Mouse (Mus musculus) hindbrain, embryonic 13.5 days (tissue): ENCODE measurements around the gene Hist2h2bb. TPM values are rescaled to one million over a fixed set of nuclear protein-coding genes. Genes with fewer than 3 reads are reported as not detected.
"Not testable (repeated sequence)": the region's sequence is repeated elsewhere in the genome, so short reads cannot be mapped to it uniquely, and the experiment has no call there.

Experiments
- ATAC-seq: fragments of 200-750 bp; cut with Nextera tagmentation; 2 replicates; pipeline ENCODE4 v1.8.0; 2017; ENCODE audit warnings: moderate TSS enrichment; ENCODE audit not compliant: low FRiP score
- H3K27ac ChIP-seq: fragments of 300-500 bp; sonication (generic); 2 replicates; pipeline ENCODE4 v1.5.1; 2015; ENCODE audit warnings: inconsistent platforms, mild to moderate bottlenecking, moderate library complexity
- H3K27me3 ChIP-seq: fragments of 300-500 bp; sonication (generic); 2 replicates; pipeline ENCODE4 v1.6.1; 2015; ENCODE audit warnings: mild to moderate bottlenecking, inconsistent platforms
- H3K36me3 ChIP-seq: fragments of 300-500 bp; sonication (generic); 2 replicates; pipeline ENCODE4 v1.6.1; 2015; ENCODE audit warnings: mild to moderate bottlenecking, inconsistent platforms
- H3K4me1 ChIP-seq: fragments of 300-500 bp; sonication (generic); replicated peaks from 2 replicates; pipeline ENCODE4 v1.6.1; 2015; ENCODE audit warnings: inconsistent platforms
- H3K4me2 ChIP-seq: fragments of 300-500 bp; sonication (generic); 2 replicates; pipeline ENCODE4 v1.6.1; 2015; ENCODE audit warnings: inconsistent platforms, mild to moderate bottlenecking, moderate library complexity
- H3K4me3 ChIP-seq: fragments of 300-500 bp; sonication (generic); 2 replicates; pipeline ENCODE4 v1.5.1; 2015; ENCODE audit warnings: mild to moderate bottlenecking, inconsistent platforms
- H3K9ac ChIP-seq: fragments of 300-500 bp; sonication (generic); 2 replicates; pipeline ENCODE4 v1.6.1; 2015; ENCODE audit warnings: mild to moderate bottlenecking, inconsistent platforms
- H3K9me3 ChIP-seq: fragments of 300-500 bp; sonication (generic); 2 replicates; pipeline ENCODE4 v1.6.1; 2016; ENCODE audit warnings: inconsistent platforms
- WGBS: fragments of 180-500 bp; shearing (Covaris S2); methylation state at CpG from one replicate; pipeline ENCODE4 v1.1.7; 2015; 5-methylcytosine and 5-hydroxymethylcytosine counted together
- polyA plus RNA-seq: library from polyadenylated mRNA; unstranded; fragments of >200 nt; fragmentation: Nextera tagmentation; extraction: Ambion mirVana; gene quantifications from 2 replicates; pipeline ENCODE4 v1.2.1, GENCODE M21; 2015

The Hist2h2bb gene
- 2.7 and 3.4 TPM in 2 replicates for polyA plus RNA-seq

- under 1% methylated on average over 45 of the region's 45 CpGs for WGBS
- peak; percentile 97 for ATAC-seq
- peaks cover 15% of the 10 kb centered on the region for H3K4me1 ChIP-seq
- no peaks in the 10 kb centered on the region for H3K27me3 ChIP-seq
- H3K27ac ChIP-seq, result peak within 1 kb of the TSS; percentile 96
- no peaks in the 10 kb centered on the region for H3K36me3 ChIP-seq
- peak within 1 kb of the TSS; percentile 83 for H3K9ac ChIP-seq
- no peaks in the 10 kb centered on the region for H3K9me3 ChIP-seq
- H3K4me2 ChIP-seq, result peak within 1 kb of the TSS; percentile 84
- H3K4me3 ChIP-seq, result peak within 1 kb of the TSS; percentile 54
Observed at GRCm38 (mm10) chr3:96269511-96270474, at the start of gene Hist2h2bb. TSS of gene Hist2h2bb (plus strand) at chr3:96269752.

GRCm38 (mm10) chr3:96220131-96220764, 49.3 kb upstream of the Hist2h2bb start:
- H3K9me3 ChIP-seq, H3K27me3 ChIP-seq, H3K36me3 ChIP-seq: not testable (repeated sequence)
- H3K4me3 ChIP-seq, result peak overlapping the region; percentile 57
- H3K4me2 ChIP-seq, result peak overlapping the region; percentile 86
- under 1% methylated on average over 43 of the region's 47 CpGs for WGBS
- peaks cover 41% of the 10 kb centered on the region for H3K4me1 ChIP-seq
- peak overlapping the region; percentile 98 for H3K27ac ChIP-seq
- ATAC-seq, result peak; percentile 6; the same call in 1 of the 2 replicates
- H3K9ac ChIP-seq, result peak overlapping the region; percentile 82

- Histone ChIP-seq H3K9me3 (no peaks in the 10 kb centered on the region), H3K27me3 (0 out of 2 replicates have a peak, but pooled peaks cover 3% of the 10 kb centered on the region), H3K4me3 (peak within 1 kb of the TSS; percentile 57), H3K4me2 (peak within 1 kb of the TSS; percentile 86), H3K36me3 (no peaks in the 10 kb centered on the region), H3K27ac (peak within 1 kb of the TSS; percentile 98), H3K9ac (peak within 1 kb of the TSS; percentile 82), H3K4me1 (peaks cover 45% of the 10 kb centered on the region)
- ATAC-seq, result peak; percentile 79
- under 1% methylated on average over 43 of the region's 43 CpGs for WGBS
Observed at GRCm38 (mm10) chr3:96220765-96221639, 48.5 kb upstream of the Hist2h2bb start, which contains the start of the genes Hist2h2ac and Hist2h2be. TSS of gene Hist2h2ac (minus strand) at chr3:96220880. TSS of gene Hist2h2be (plus strand) at chr3:96221119.

GRCm38 (mm10) chr3:96221640-96222038, 47.9 kb upstream of the Hist2h2bb start:
- no peak for ATAC-seq

GRCm38 (mm10) chr3:96222774-96223173, 46.8 kb upstream of the Hist2h2bb start:
- ATAC-seq, result no peak
- H3K27ac ChIP-seq, result no peak overlapping the region
- no peaks in the 10 kb centered on the region for H3K36me3 ChIP-seq
- no peak overlapping the region for H3K9ac ChIP-seq
- H3K4me2 ChIP-seq, result peak overlapping the region; percentile 86; the same call in 1 of the 2 replicates
- no peak overlapping the region for H3K4me3 ChIP-seq
- H3K4me1 ChIP-seq, result peaks cover 45% of the 10 kb centered on the region
- no peaks in the 10 kb centered on the region for H3K9me3 ChIP-seq
- 95% methylated on average over 4 of the region's 4 CpGs for WGBS
- H3K27me3 ChIP-seq, result no peaks in the 10 kb centered on the region

More at GRCm38 (mm10) chr3:96221640-96222038, 47.9 kb upstream of the Hist2h2bb start:
- H3K27me3 ChIP-seq, result no peaks in the 10 kb centered on the region
- H3K4me3 ChIP-seq, result peak overlapping the region; percentile 57
- peak overlapping the region; percentile 86 for H3K4me2 ChIP-seq
- peak overlapping the region; percentile 98 for H3K27ac ChIP-seq
- peak overlapping the region; percentile 82 for H3K9ac ChIP-seq
- no peaks in the 10 kb centered on the region for H3K9me3 ChIP-seq
- peaks cover 45% of the 10 kb centered on the region for H3K4me1 ChIP-seq
- H3K36me3 ChIP-seq, result no peaks in the 10 kb centered on the region
- 18% methylated on average over 9 of the region's 9 CpGs for WGBS

GRCm38 (mm10) chr3:96225421-96225820, 44.1 kb upstream of the Hist2h2bb start:
- H3K4me3 ChIP-seq, result no peak overlapping the region
- ATAC-seq, result no peak
- peak overlapping the region; percentile 2; the same call in 1 of the 2 replicates for H3K9ac ChIP-seq
- H3K27me3 ChIP-seq, result no peaks in the 10 kb centered on the region
- no peaks in the 10 kb centered on the region for H3K36me3 ChIP-seq
- WGBS, result 19% methylated on average over 2 of the region's 2 CpGs
- no peak overlapping the region for H3K4me2 ChIP-seq
- H3K9me3 ChIP-seq, result no peaks in the 10 kb centered on the region
- no peak overlapping the region for H3K27ac ChIP-seq
- H3K4me1 ChIP-seq, result peaks cover 36% of the 10 kb centered on the region

GRCm38 (mm10) chr3:96226695-96227648, 42.6 kb upstream of the Hist2h2bb start:
- Histone ChIP-seq H3K27ac (no peak overlapping the region), H3K4me3 (no peak overlapping the region), H3K27me3 (no peaks in the 10 kb centered on the region), H3K9ac (peak overlapping the region; percentile 31; the same call in 1 of the 2 replicates), H3K9me3 (no peaks in the 10 kb centered on the region), H3K36me3 (no peaks in the 10 kb centered on the region), H3K4me2 (no peak overlapping the region), H3K4me1 (peaks cover 26% of the 10 kb centered on the region)
- no peak for ATAC-seq
- WGBS, result 74% methylated on average over 8 of the region's 8 CpGs

- H3K36me3 ChIP-seq, result no peaks in the 10 kb centered on the region
- no peak for ATAC-seq
- H3K4me1 ChIP-seq, result peaks cover 9% of the 10 kb centered on the region; the same call in 1 of the 2 replicates
- H3K4me3 ChIP-seq, result no peak overlapping the region
- no peak overlapping the region for H3K4me2 ChIP-seq
- H3K27ac ChIP-seq, result no peak overlapping the region
- no peak overlapping the region for H3K9ac ChIP-seq
- H3K9me3 ChIP-seq, result no peaks in the 10 kb centered on the region
- no peaks in the 10 kb centered on the region for H3K27me3 ChIP-seq
- 75% methylated on average over 2 of the region's 2 CpGs for WGBS
Observed at GRCm38 (mm10) chr3:96228828-96229227, 40.7 kb upstream of the Hist2h2bb start.

GRCm38 (mm10) chr3:96230404-96230803, 39.1 kb upstream of the Hist2h2bb start:
- no peaks in the 10 kb centered on the region for H3K27me3 ChIP-seq
- H3K9ac ChIP-seq, result no peak overlapping the region
- H3K9me3 ChIP-seq, result no peaks in the 10 kb centered on the region
- H3K4me3 ChIP-seq, result no peak overlapping the region
- no peak overlapping the region for H3K27ac ChIP-seq
- H3K4me2 ChIP-seq, result no peak overlapping the region
- 89% methylated on average over 2 of the region's 2 CpGs for WGBS
- H3K36me3 ChIP-seq, result no peaks in the 10 kb centered on the region
- 0 out of 2 replicates have a peak, but pooled peaks cover 2% of the 10 kb centered on the region for H3K4me1 ChIP-seq
- ATAC-seq, result no peak

GRCm38 (mm10) chr3:96230910-96231757, 38.4 kb upstream of the Hist2h2bb start:
- ATAC-seq, result no peak
- Histone ChIP-seq H3K36me3 (no peaks in the 10 kb centered on the region), H3K4me1 (no peaks in the 10 kb centered on the region), H3K27ac (no peak overlapping the region), H3K9me3 (no peaks in the 10 kb centered on the region), H3K9ac (no peak overlapping the region), H3K4me2 (no peak overlapping the region), H3K4me3 (no peak overlapping the region), H3K27me3 (no peaks in the 10 kb centered on the region)
- 78% methylated on average over 4 of the region's 4 CpGs for WGBS
